10 mouse cellular contexts compared by ENCODE assay signal in the genomic region with DNA sequence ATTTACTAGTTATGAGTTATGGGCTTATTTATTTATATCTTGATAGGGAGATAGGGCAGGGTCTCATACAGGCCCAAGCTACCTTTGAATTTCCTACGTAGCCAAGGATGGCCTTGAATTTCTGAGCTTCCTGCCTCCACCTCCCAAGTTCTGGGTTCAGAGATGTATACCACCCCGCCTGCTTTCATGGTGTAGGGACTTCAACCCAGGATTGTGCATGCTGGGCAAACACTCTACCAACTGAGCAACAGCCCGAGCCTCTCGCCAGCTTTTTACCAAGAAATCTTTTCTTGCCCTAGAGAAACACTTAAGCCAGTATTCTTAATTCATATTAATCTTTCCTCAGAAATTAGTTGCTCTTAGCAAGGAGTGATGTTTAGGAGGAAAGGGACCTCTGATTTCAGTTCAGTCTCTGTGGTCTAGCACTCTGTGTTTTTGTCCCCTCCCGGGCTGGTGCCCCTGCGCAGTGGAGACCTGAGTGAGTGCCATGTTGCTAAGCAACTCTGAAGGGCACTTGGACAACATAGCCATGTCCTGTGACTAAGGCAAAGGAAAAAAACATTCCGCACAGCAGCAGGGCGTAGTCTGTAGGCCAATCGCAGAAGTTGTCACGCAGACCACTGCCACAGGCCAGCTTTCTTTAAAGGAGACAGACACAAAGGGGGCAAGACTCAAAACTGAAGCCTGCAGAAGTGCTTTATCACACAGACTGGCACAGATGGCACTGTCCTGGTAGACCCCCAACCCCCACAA.
DNase-seq lines count a peak whose midpoint lies in the region; ATAC-seq lines count a peak whose summit lies in the region.
"Had no signal": no experiment of that assay in that cellular context is flagged by ENCODE, and none has a peak within 500 bp of the region (broad histone marks: within the 10 kb centered on the region; RNA-seq: fewer than 3 reads in every experiment).

No protein-coding gene starts in this region.

- H3K36me3 ChIP-seq in neural tube, embryonic 11.5 days (ENCODE audit: control insufficient read depth, insufficient read depth, low read length) = no peaks in the 10 kb centered on the region
- no peaks in the 10 kb centered on the region for H3K36me3 ChIP-seq in forebrain, embryonic 15.5 days
- H3K36me3 ChIP-seq in midbrain, embryonic 14.5 days (ENCODE audit: control insufficient read depth, insufficient read depth, low read length) = no peaks in the 10 kb centered on the region
- H3K36me3 ChIP-seq: embryonic facial prominence, embryonic 13.5 days; liver, embryonic 13.5 days had no signal

- no peak overlapping the region for H3K9ac ChIP-seq in neural tube, embryonic 11.5 days (ENCODE audit: low read length)
- H3K9ac ChIP-seq in forebrain, embryonic 15.5 days (replicated peaks) = no peak overlapping the region
- H3K9ac ChIP-seq in midbrain, embryonic 14.5 days (replicated peaks; ENCODE audit: low read length) = no peak overlapping the region
- H3K9ac ChIP-seq: embryonic facial prominence, embryonic 13.5 days; liver, embryonic 13.5 days had no signal

- no peaks in the 10 kb centered on the region for H3K9me3 ChIP-seq in neural tube, embryonic 11.5 days (ENCODE audit: control insufficient read depth, low read length)
- H3K9me3 ChIP-seq in forebrain, embryonic 15.5 days = no peaks in the 10 kb centered on the region
- no peaks in the 10 kb centered on the region for H3K9me3 ChIP-seq in midbrain, embryonic 14.5 days (ENCODE audit: control insufficient read depth, low read length)
- H3K9me3 ChIP-seq: embryonic facial prominence, embryonic 13.5 days; liver, embryonic 13.5 days had no signal

- peak; percentile 76; the same call in 1 of the 2 replicates for ATAC-seq in neural tube, embryonic 11.5 days (ENCODE audit: insufficient read depth, low FRiP score, low TSS enrichment)
- ATAC-seq in forebrain, embryonic 15.5 days (replicated peaks) = peak; percentile 95
- ATAC-seq in midbrain, embryonic 14.5 days (ENCODE audit: low FRiP score, low TSS enrichment) = peak; percentile 72
- no peak for ATAC-seq in activated CD4-positive, CD25-positive, alpha-beta regulatory T cell, adult 4 months
- ATAC-seq in monocyte, adult 5-6 weeks (replicated peaks; ENCODE audit: insufficient number of reproducible peaks, low FRiP score, low TSS enrichment, poor library complexity, severe bottlenecking) = no peak

- no peaks in the 10 kb centered on the region for H3K4me1 ChIP-seq in neural tube, embryonic 11.5 days (ENCODE audit: control insufficient read depth, insufficient read depth, low read length)
- peaks cover 11% of the 10 kb centered on the region for H3K4me1 ChIP-seq in forebrain, embryonic 15.5 days
- peaks cover 8% of the 10 kb centered on the region; the same call in 1 of the 2 replicates for H3K4me1 ChIP-seq in midbrain, embryonic 14.5 days (ENCODE audit: control insufficient read depth, insufficient read depth, low read length)
- H3K4me1 ChIP-seq: embryonic facial prominence, embryonic 13.5 days; liver, embryonic 13.5 days had no signal

- no peak overlapping the region for H3K4me2 ChIP-seq in neural tube, embryonic 11.5 days (ENCODE audit: low read depth)
- no peak overlapping the region for H3K4me2 ChIP-seq in forebrain, embryonic 15.5 days (replicated peaks)
- H3K4me2 ChIP-seq in midbrain, embryonic 14.5 days (ENCODE audit: low read length) = no peak overlapping the region
- H3K4me2 ChIP-seq: embryonic facial prominence, embryonic 13.5 days; liver, embryonic 13.5 days had no signal

- no peak overlapping the region for H3K27ac ChIP-seq in neural tube, embryonic 11.5 days (ENCODE audit: low read depth, low read length)
- peak overlapping the region; percentile 65 for H3K27ac ChIP-seq in forebrain, embryonic 15.5 days (replicated peaks)
- peak overlapping the region; percentile 21 for H3K27ac ChIP-seq in midbrain, embryonic 14.5 days (replicated peaks; ENCODE audit: low read depth, low read length)
- H3K27ac ChIP-seq: embryonic facial prominence, embryonic 13.5 days; liver, embryonic 13.5 days had no signal

- DNase-seq in neural tube, embryonic 11.5 days (ENCODE audit: low spot score) = no peak
- DNase-seq in neural tube, embryonic 10.5 days (ENCODE audit: extremely low spot score, low spot score) = no peak
- DNase-seq in heart, postnatal 25 days (ENCODE audit: low spot score) = peak; percentile 12
- peak; percentile 30 for DNase-seq in left cerebral cortex, adult 11 months (ENCODE audit: low spot score)
- DNase-seq in midbrain, embryonic 14.5 days = peak; percentile 73
- DNase-seq: liver, embryonic 13.5 days had no signal

- H3K4me3 ChIP-seq in neural tube, embryonic 11.5 days (ENCODE audit: low read depth, low read length) = no peak overlapping the region
- H3K4me3 ChIP-seq in forebrain, embryonic 15.5 days = no peak overlapping the region
- no peak overlapping the region for H3K4me3 ChIP-seq in midbrain, embryonic 14.5 days (replicated peaks; ENCODE audit: low read depth, low read length)
- H3K4me3 ChIP-seq: embryonic facial prominence, embryonic 13.5 days; liver, embryonic 13.5 days had no signal

- WGBS in neural tube, embryonic 11.5 days = 74% methylated on average over 10 of the region's 10 CpGs
- 55% methylated on average over 10 of the region's 10 CpGs for WGBS in forebrain, embryonic 15.5 days
- 56% methylated on average over 10 of the region's 10 CpGs for WGBS in midbrain, embryonic 14.5 days

- intact Hi-C loops in heart, postnatal 25 days (cut with DNase I) = no loop called here

- no peaks in the 10 kb centered on the region for H3K27me3 ChIP-seq in neural tube, embryonic 11.5 days (ENCODE audit: control insufficient read depth, insufficient read depth, low read length)
- no peaks in the 10 kb centered on the region for H3K27me3 ChIP-seq in forebrain, embryonic 15.5 days
- H3K27me3 ChIP-seq in midbrain, embryonic 14.5 days (ENCODE audit: control insufficient read depth, insufficient read depth, low read length) = no peaks in the 10 kb centered on the region
- H3K27me3 ChIP-seq: embryonic facial prominence, embryonic 13.5 days; liver, embryonic 13.5 days had no signal

Comparison
In these comparisons a context has a peak if more than half of its experiments do, and no peak if none do; other contexts are left out.
1. ATAC-seq: peak in neural tube, embryonic 11.5 days (single experiment), forebrain, embryonic 15.5 days (single experiment) and midbrain, embryonic 14.5 days (single experiment); none in activated CD4-positive, CD25-positive, alpha-beta regulatory T cell, adult 4 months (single experiment) and monocyte, adult 5-6 weeks (single experiment).
2. DNase-seq: peak in heart, postnatal 25 days (single experiment), left cerebral cortex, adult 11 months (single experiment) and midbrain, embryonic 14.5 days (single experiment); none in neural tube, embryonic 11.5 days (single experiment) and neural tube, embryonic 10.5 days (single experiment).